Mouse (Mus musculus) liver, adult 2 months (tissue): ENCODE measurements around the gene Gm49450. TPM values are rescaled to one million over a fixed set of nuclear protein-coding genes. Genes with fewer than 3 reads are reported as not detected.

Experiments
- DNase-seq: peaks from one replicate; pipeline ENCODE4 v3.0.0-alpha.2; 2011; ENCODE audit warnings: low read depth, low spot score; ENCODE audit errors: extremely low read depth
- H3K27ac ChIP-seq: fragments of 200-500 bp; replicated peaks from 2 replicates; pipeline ENCODE4 v1.5.1; 2012; ENCODE audit warnings: low read depth, mild to moderate bottlenecking, control low read depth, inconsistent platforms, low read length; ENCODE audit not compliant: insufficient read depth
- H3K27me3 ChIP-seq: fragments of 200-500 bp; 2 replicates; pipeline ENCODE4 v1.6.1; 2012; ENCODE audit warnings: mild to moderate bottlenecking, moderate library complexity, low read length, inconsistent platforms; ENCODE audit not compliant: control insufficient read depth, insufficient read depth
- H3K36me3 ChIP-seq: fragments of 200-500 bp; 2 replicates; pipeline ENCODE4 v1.6.1; 2012; ENCODE audit warnings: low read length, inconsistent platforms; ENCODE audit not compliant: control insufficient read depth, insufficient read depth
- H3K4me1 ChIP-seq: fragments of 200-500 bp; 2 replicates; pipeline ENCODE4 v1.6.1; 2011; ENCODE audit warnings: low read length; ENCODE audit not compliant: control insufficient read depth, insufficient read depth
- H3K4me3 ChIP-seq: fragments of 200-500 bp; 2 replicates; pipeline ENCODE4 v1.5.1; 2011; ENCODE audit warnings: low read depth, mild to moderate bottlenecking, control low read depth, low read length, moderate library complexity; ENCODE audit not compliant: insufficient read depth
- H3K79me2 ChIP-seq: fragments of 200-500 bp; 2 replicates; pipeline ENCODE4 v1.6.1; 2012; ENCODE audit warnings: inconsistent platforms, mild to moderate bottlenecking, low read length, moderate library complexity; ENCODE audit not compliant: control insufficient read depth, insufficient read depth
- H3K9ac ChIP-seq: fragments of 200-500 bp; 2 replicates; pipeline ENCODE4 v1.6.1; 2012; ENCODE audit warnings: low read depth, mild to moderate bottlenecking, control low read depth, inconsistent platforms, low read length
- CTCF ChIP-seq: fragments of 200-500 bp; IDR thresholded peaks from 2 replicates; pipeline ENCODE4 v1.5.1; 2011; ENCODE audit warnings: low read depth, low read length, control low read depth
- POLR2A ChIP-seq: fragments of 200-500 bp; IDR thresholded peaks from 2 replicates; pipeline ENCODE4 v1.6.1; 2011; ENCODE audit warnings: low read length, control low read depth; ENCODE audit not compliant: insufficient read depth; ENCODE audit errors: extremely low read depth
- WGBS: fragments of 180-500 bp; shearing (Covaris S2); methylation state at CpG from one replicate; pipeline ENCODE4 v1.1.7; 2018; 5-methylcytosine and 5-hydroxymethylcytosine counted together
- polyA plus RNA-seq: library from polyadenylated mRNA; depleted of rRNA; stranded (reverse); fragments of >200 nt; gene quantifications from 2 replicates; pipeline ENCODE4 v1.2.3, GENCODE M21; 2012
- total RNA-seq: library from RNA; depleted of rRNA; stranded (reverse); fragments of >200 nt; gene quantifications from 2 replicates; pipeline ENCODE4 v1.2.3, GENCODE M21; 2014

Gene Gm49450
- total and polyA plus RNA-seq, 2 experiments = 2.9 TPM; not detected in 1

GRCm38 (mm10) chr15:98930017-98930734 is 23.2 kb downstream of the Gm49450 start:
- 63% methylated on average over 8 of the region's 8 CpGs for WGBS
- TF ChIP-seq CTCF = no peak
- TF ChIP-seq POLR2A = no peak
- Histone ChIP-seq H3K36me3 (no peaks in the 10 kb centered on the region), H3K9ac (no peak overlapping the region), H3K27me3 (no peaks in the 10 kb centered on the region), H3K27ac (no peak overlapping the region), H3K4me1 (peaks cover 5% of the 10 kb centered on the region; the same call in 1 of the 2 replicates), H3K79me2 (no peaks in the 10 kb centered on the region), H3K4me3 (no peak overlapping the region)
- DNase-seq = no peak

DNA sequence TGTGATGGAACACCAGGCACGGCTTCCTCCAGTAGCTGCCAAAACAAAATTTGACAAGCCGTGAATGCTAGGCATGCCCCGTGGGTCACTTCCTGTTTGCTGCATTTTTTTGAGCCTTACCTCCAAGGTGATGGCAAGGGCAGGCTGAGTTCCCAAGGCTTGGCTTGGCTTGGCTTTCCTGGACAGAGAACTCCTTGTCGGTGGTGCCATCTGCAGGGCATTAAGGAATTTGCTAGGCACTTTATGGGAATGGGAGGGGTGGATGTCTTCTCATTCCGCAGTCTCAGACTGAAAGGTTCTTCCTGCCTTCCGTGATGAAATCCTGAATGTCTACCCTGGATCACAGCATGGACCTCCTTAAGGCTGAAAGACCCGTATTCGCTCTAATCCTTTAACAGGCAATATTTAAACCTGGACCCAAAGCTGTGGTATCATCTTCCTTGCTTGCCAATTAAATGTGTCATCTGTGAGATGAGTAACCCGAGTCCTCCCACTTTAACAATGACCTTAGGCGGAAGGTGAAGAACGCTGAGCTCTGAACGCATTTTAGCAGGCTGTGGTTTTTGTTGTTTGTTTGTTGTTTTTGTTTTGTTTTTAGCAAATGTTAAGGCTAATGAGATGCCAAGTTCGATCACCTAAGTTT is 24.6 kb downstream of the Gm49450 start:
- no peak overlapping the region for H3K27ac ChIP-seq
- peak; percentile 80 for TF ChIP-seq CTCF
- no peak for TF ChIP-seq POLR2A
- 16% methylated on average over 13 of the region's 13 CpGs for WGBS
- no peaks in the 10 kb centered on the region for H3K36me3 ChIP-seq
- no peak overlapping the region for H3K9ac ChIP-seq
- no peaks in the 10 kb centered on the region for H3K79me2 ChIP-seq
- no peak overlapping the region for H3K4me3 ChIP-seq
- no peaks in the 10 kb centered on the region for H3K27me3 ChIP-seq
- peak; percentile 94 for DNase-seq
- peaks cover 8% of the 10 kb centered on the region; the same call in 1 of the 2 replicates for H3K4me1 ChIP-seq

GRCm38 (mm10) chr15:98927566-98927965 is 25.8 kb downstream of the Gm49450 start:
- no peak for TF ChIP-seq CTCF
- TF ChIP-seq POLR2A = no peak
- DNase-seq = no peak
- Histone ChIP-seq H3K36me3 (no peaks in the 10 kb centered on the region), H3K27me3 (no peaks in the 10 kb centered on the region), H3K4me3 (no peak overlapping the region), H3K4me1 (peaks cover 10% of the 10 kb centered on the region; the same call in 1 of the 2 replicates), H3K27ac (no peak overlapping the region), H3K79me2 (no peaks in the 10 kb centered on the region), H3K9ac (no peak overlapping the region)
- 92% methylated on average over 5 of the region's 5 CpGs for WGBS

DNA sequence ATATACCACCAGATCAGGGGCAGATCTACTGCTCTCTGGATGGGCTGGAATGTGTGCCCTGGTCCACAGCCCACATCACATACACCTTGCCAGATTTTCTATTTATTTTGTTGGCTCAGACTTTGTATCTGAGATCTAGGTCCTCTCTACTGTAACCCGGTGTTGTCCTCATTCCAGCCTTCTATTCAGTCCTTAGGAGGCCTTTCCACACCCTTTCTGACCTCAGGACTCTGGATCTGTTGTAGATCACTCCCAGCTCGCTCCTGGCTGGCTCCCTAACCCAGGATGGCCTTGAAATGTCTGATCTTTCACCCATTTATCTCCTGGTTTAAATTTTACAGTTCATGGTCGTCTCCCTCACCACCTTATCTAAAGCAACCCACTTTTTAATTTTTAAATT is 28.7 kb downstream of the Gm49450 start:
- H3K27me3 ChIP-seq = no peaks in the 10 kb centered on the region
- no peak for TF ChIP-seq POLR2A
- no peak for TF ChIP-seq CTCF
- no peaks in the 10 kb centered on the region for H3K79me2 ChIP-seq
- 21% methylated on average over 3 of the region's 3 CpGs for WGBS
- H3K4me3 ChIP-seq = no peak overlapping the region
- H3K27ac ChIP-seq = peak overlapping the region; percentile 53
- peak; percentile 99 for DNase-seq
- H3K4me1 ChIP-seq = peaks cover 15% of the 10 kb centered on the region
- H3K36me3 ChIP-seq = no peaks in the 10 kb centered on the region
- no peak overlapping the region for H3K9ac ChIP-seq

- 73% methylated on average over 2 of the region's 2 CpGs for WGBS
- Histone ChIP-seq H3K27me3 (no peaks in the 10 kb centered on the region), H3K9ac (no peak overlapping the region), H3K79me2 (no peaks in the 10 kb centered on the region), H3K27ac (peak overlapping the region; percentile 87), H3K36me3 (no peaks in the 10 kb centered on the region), H3K4me1 (peaks cover 15% of the 10 kb centered on the region), H3K4me3 (no peak overlapping the region)
- no peak for DNase-seq
- TF ChIP-seq POLR2A = no peak
- no peak for TF ChIP-seq CTCF
Measured at GRCm38 (mm10) chr15:98923031-98923537, 30.3 kb downstream of the Gm49450 start.
